Mouse (Mus musculus) midbrain, embryonic 12.5 days (tissue): ENCODE data around the gene Hdgfl1. TPM values are rescaled to one million over a fixed set of nuclear protein-coding genes. Genes with fewer than 3 reads are reported as not detected.

ENCODE experiments used
- ATAC-seq: fragments of 200-750 bp; cut with Nextera tagmentation; 2 replicates; pipeline ENCODE4 v1.8.0; 2017; ENCODE audit warnings: low read depth, moderate TSS enrichment, moderate library complexity; ENCODE audit not compliant: low FRiP score
- H3K27ac ChIP-seq: fragments of 300-500 bp; sonication (generic); replicated peaks from 2 replicates; pipeline ENCODE4 v1.5.1; 2016; ENCODE audit warnings: mild to moderate bottlenecking
- H3K27me3 ChIP-seq: fragments of 300-500 bp; sonication (generic); 2 replicates; pipeline ENCODE4 v1.6.1; 2016; ENCODE audit warnings: mild to moderate bottlenecking
- H3K36me3 ChIP-seq: fragments of 300-500 bp; sonication (generic); 2 replicates; pipeline ENCODE4 v1.6.1; 2016
- H3K4me1 ChIP-seq: fragments of 300-500 bp; sonication (generic); 2 replicates; pipeline ENCODE4 v1.6.1; 2016
- H3K4me2 ChIP-seq: fragments of 300-500 bp; sonication (generic); replicated peaks from 2 replicates; pipeline ENCODE4 v1.6.1; 2016; ENCODE audit warnings: mild to moderate bottlenecking, moderate library complexity
- H3K4me3 ChIP-seq: fragments of 300-500 bp; sonication (generic); 2 replicates; pipeline ENCODE4 v1.5.1; 2016; ENCODE audit warnings: mild to moderate bottlenecking
- H3K9ac ChIP-seq: fragments of 300-500 bp; sonication (generic); replicated peaks from 2 replicates; pipeline ENCODE4 v1.6.1; 2016; ENCODE audit warnings: mild to moderate bottlenecking, moderate library complexity
- H3K9me3 ChIP-seq: fragments of 300-500 bp; sonication (generic); 2 replicates; pipeline ENCODE4 v1.6.1; 2016; ENCODE audit warnings: mild to moderate bottlenecking
- WGBS: fragments of 180-500 bp; shearing (Covaris S2); methylation state at CpG from one replicate; pipeline ENCODE4 v1.1.7; 2016; 5-methylcytosine and 5-hydroxymethylcytosine counted together
- polyA plus RNA-seq: library from polyadenylated mRNA; unstranded; fragments of >200 nt; fragmentation: Nextera tagmentation; extraction: Ambion mirVana; gene quantifications from 2 replicates; pipeline ENCODE4 v1.2.1, GENCODE M21; 2016

Hdgfl1 gene
- polyA plus RNA-seq, 1 experiment from 2014 or later, result not detected

GRCm38 (mm10) chr13:26721333-26721732, 48.6 kb downstream of the Hdgfl1 start:
- no peak overlapping the region for H3K4me3 ChIP-seq
- 64% methylated on average over 6 of the region's 6 CpGs for WGBS
- H3K9me3 ChIP-seq, result no peaks in the 10 kb centered on the region
- H3K4me1 ChIP-seq, result peaks cover 5% of the 10 kb centered on the region; the same call in 1 of the 2 replicates
- no peaks in the 10 kb centered on the region for H3K27me3 ChIP-seq
- H3K9ac ChIP-seq, result no peak overlapping the region
- no peaks in the 10 kb centered on the region for H3K36me3 ChIP-seq
- no peak for ATAC-seq
- H3K4me2 ChIP-seq, result no peak overlapping the region
- H3K27ac ChIP-seq, result peak overlapping the region; percentile 61

- H3K9ac ChIP-seq, result no peak overlapping the region
- no peaks in the 10 kb centered on the region for H3K27me3 ChIP-seq
- H3K4me2 ChIP-seq, result no peak overlapping the region
- H3K4me3 ChIP-seq, result no peak overlapping the region
- H3K36me3 ChIP-seq, result no peaks in the 10 kb centered on the region
- H3K4me1 ChIP-seq, result peaks cover 5% of the 10 kb centered on the region; the same call in 1 of the 2 replicates
- whole genome bisulfite sequencing, result 74% methylated on average over 1 of the region's 1 CpGs
- no peaks in the 10 kb centered on the region for H3K9me3 ChIP-seq
- ATAC-seq, result no peak
- H3K27ac ChIP-seq, result no peak overlapping the region
Observed at GRCm38 (mm10) chr13:26720917-26721316, 49.0 kb downstream of the Hdgfl1 start.

- 85% methylated on average over 5 of the region's 5 CpGs for WGBS
- H3K9me3 ChIP-seq, result no peaks in the 10 kb centered on the region
- H3K27ac ChIP-seq, result no peak overlapping the region
- peaks cover 3% of the 10 kb centered on the region; the same call in 1 of the 2 replicates for H3K4me1 ChIP-seq
- no peaks in the 10 kb centered on the region for H3K27me3 ChIP-seq
- ATAC-seq, result no peak
- no peaks in the 10 kb centered on the region for H3K36me3 ChIP-seq
- no peak overlapping the region for H3K9ac ChIP-seq
- H3K4me3 ChIP-seq, result no peak overlapping the region
- no peak overlapping the region for H3K4me2 ChIP-seq
Observed at GRCm38 (mm10) chr13:26719146-26719715, 50.7 kb downstream of the Hdgfl1 start.
